13 mouse cellular contexts compared by ENCODE assay signal in the genomic region with DNA sequence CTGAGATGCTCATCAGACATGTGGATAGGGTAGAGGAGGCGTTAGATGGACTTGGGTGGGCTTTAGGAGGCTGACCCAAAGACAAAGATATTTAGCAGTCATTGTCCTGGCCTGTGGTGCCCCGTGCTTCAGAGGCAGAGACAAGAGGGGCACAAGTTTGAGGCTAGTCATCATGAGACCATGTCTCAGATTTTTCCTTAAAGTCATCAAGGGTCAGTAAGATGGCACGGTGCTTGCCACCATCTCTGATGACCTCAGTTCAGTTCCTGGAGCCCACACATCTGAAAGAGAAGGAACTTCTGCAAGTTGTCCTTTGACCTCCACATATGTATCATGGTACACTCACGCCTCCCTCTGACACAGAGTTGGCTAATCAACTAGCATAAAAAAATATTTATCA.
"Had no signal": no experiment of that assay in that cellular context is flagged by ENCODE, and none has a peak within 500 bp of the region (broad histone marks: within the 10 kb centered on the region; RNA-seq: fewer than 3 reads in every experiment).

No protein-coding gene starts in this region.

- H3K27me3 ChIP-seq: liver, embryonic 12.5 days; lung, embryonic 15.5 days; midbrain, embryonic 15.5 days had no signal

- H3K4me1 ChIP-seq: lung, embryonic 15.5 days; midbrain, embryonic 10.5 days; midbrain, embryonic 15.5 days had no signal

- H3K27ac ChIP-seq: kidney, postnatal 0 days; layer of hippocampus, adult 2 months; liver, embryonic 12.5 days; lung, embryonic 15.5 days; midbrain, embryonic 10.5 days; midbrain, embryonic 15.5 days had no signal

- H3K4me2 ChIP-seq: liver, embryonic 12.5 days; lung, embryonic 15.5 days; midbrain, embryonic 15.5 days had no signal

- ATAC-seq: intestine, embryonic 16.5 days; liver, embryonic 12.5 days; midbrain, embryonic 15.5 days had no signal

- H3K36me3 ChIP-seq: liver, embryonic 12.5 days; lung, embryonic 15.5 days; midbrain, embryonic 10.5 days; midbrain, embryonic 15.5 days had no signal

- H3K9ac ChIP-seq: lung, embryonic 15.5 days; midbrain, embryonic 15.5 days had no signal

- DNase-seq: kidney, adult 8-10 months; left cerebral cortex, postnatal 4 days; retina, postnatal 1 day; right cerebral cortex, postnatal 4 days; spleen, adult 18-20 months; thymus, postnatal 36 days had no signal

- H3K4me3 ChIP-seq: layer of hippocampus, adult 2 months; liver, embryonic 12.5 days; lung, embryonic 15.5 days; midbrain, embryonic 10.5 days; midbrain, embryonic 15.5 days had no signal

- H3K9me3 ChIP-seq: liver, embryonic 12.5 days; lung, embryonic 15.5 days; midbrain, embryonic 10.5 days; midbrain, embryonic 15.5 days had no signal
